Mouse (Mus musculus) heart, embryonic 15.5 days (tissue): ENCODE results near the gene Erg28. TPM values are rescaled to one million over a fixed set of nuclear protein-coding genes. Genes with fewer than 3 reads are reported as not detected.

Experiments used
- ATAC-seq: fragments of 200-750 bp; cut with Nextera tagmentation; replicated peaks from 2 replicates; pipeline ENCODE4 v1.8.0; 2017; ENCODE audit warnings: low read depth, moderate TSS enrichment; ENCODE audit not compliant: insufficient number of reproducible peaks, insufficient read depth, low FRiP score
- H3K27ac ChIP-seq: fragments of 300-500 bp; sonication (generic); 2 replicates; pipeline ENCODE4 v1.5.1; 2015; ENCODE audit warnings: mild to moderate bottlenecking, inconsistent platforms
- H3K27me3 ChIP-seq: fragments of 300-500 bp; sonication (generic); 2 replicates; pipeline ENCODE4 v1.6.1; 2015; ENCODE audit warnings: inconsistent platforms
- H3K36me3 ChIP-seq: fragments of 300-500 bp; sonication (generic); 2 replicates; pipeline ENCODE4 v1.6.1; 2015; ENCODE audit warnings: mild to moderate bottlenecking, inconsistent platforms
- H3K4me1 ChIP-seq: fragments of 300-500 bp; sonication (generic); replicated peaks from 2 replicates; pipeline ENCODE4 v1.6.1; 2015; ENCODE audit warnings: inconsistent platforms
- H3K4me2 ChIP-seq: fragments of 300-500 bp; sonication (generic); 2 replicates; pipeline ENCODE4 v1.6.1; 2015; ENCODE audit warnings: inconsistent platforms, mild to moderate bottlenecking, moderate library complexity
- H3K4me3 ChIP-seq: fragments of 300-500 bp; sonication (generic); 2 replicates; pipeline ENCODE4 v1.5.1; 2015; ENCODE audit warnings: mild to moderate bottlenecking, inconsistent platforms
- H3K9ac ChIP-seq: fragments of 300-500 bp; sonication (generic); 2 replicates; pipeline ENCODE4 v1.6.1; 2015; ENCODE audit warnings: mild to moderate bottlenecking, inconsistent platforms
- H3K9me3 ChIP-seq: fragments of 300-500 bp; sonication (generic); replicated peaks from 2 replicates; pipeline ENCODE4 v1.6.1; 2016; ENCODE audit warnings: inconsistent platforms
- WGBS: fragments of 180-500 bp; shearing (Covaris S2); methylation state at CpG from one replicate; pipeline ENCODE4 v1.1.7; 2015; ENCODE audit warnings: mixed read lengths; 5-methylcytosine and 5-hydroxymethylcytosine counted together
- polyA plus RNA-seq: library from polyadenylated mRNA; unstranded; fragments of >200 nt; fragmentation: Nextera tagmentation; extraction: Ambion mirVana; gene quantifications from 2 replicates; pipeline ENCODE4 v1.2.1, GENCODE M21; 2015

The Erg28 gene
- polyA plus RNA-seq = 55.4 and 67.0 TPM in 2 replicates

- peaks cover 33% of the 10 kb centered on the region for H3K4me1 ChIP-seq
- peak; percentile 95 for ATAC-seq
- under 1% methylated on average over 67 of the region's 67 CpGs for WGBS
- peaks cover 15% of the 10 kb centered on the region; the same call in 1 of the 2 replicates for H3K36me3 ChIP-seq
- H3K4me2 ChIP-seq = peak within 1 kb of the TSS; percentile 81
- peak within 1 kb of the TSS; percentile 99 for H3K27ac ChIP-seq
- H3K27me3 ChIP-seq = no peaks in the 10 kb centered on the region
- peak within 1 kb of the TSS; percentile 82 for H3K4me3 ChIP-seq
- no peaks in the 10 kb centered on the region for H3K9me3 ChIP-seq
- peak within 1 kb of the TSS; percentile 70 for H3K9ac ChIP-seq
Measured at GRCm38 (mm10) chr12:85824438-85825264, at the start of gene Erg28, which contains the start of gene Ttll5. Gene Erg28, minus strand, starts transcription at chr12:85824550. Gene Ttll5, plus strand, starts transcription at chr12:85824659.

- peak overlapping the region; percentile 71 for H3K27ac ChIP-seq
- peaks cover 5% of the 10 kb centered on the region for H3K36me3 ChIP-seq
- no peak overlapping the region for H3K4me3 ChIP-seq
- H3K9me3 ChIP-seq = no peaks in the 10 kb centered on the region
- no peak overlapping the region for H3K9ac ChIP-seq
- WGBS = 21% methylated on average over 6 of the region's 6 CpGs
- peak; percentile 53 for ATAC-seq
- H3K27me3 ChIP-seq = no peaks in the 10 kb centered on the region
- no peak overlapping the region for H3K4me2 ChIP-seq
- peaks cover 11% of the 10 kb centered on the region for H3K4me1 ChIP-seq
Measured at GRCm38 (mm10) chr12:85869423-85869822, 45.1 kb upstream of the Erg28 start.

GRCm38 (mm10) chr12:85867125-85867524 is 42.8 kb upstream of the Erg28 start:
- no peak overlapping the region for H3K27ac ChIP-seq
- H3K4me3 ChIP-seq = no peak overlapping the region
- no peaks in the 10 kb centered on the region for H3K9me3 ChIP-seq
- H3K9ac ChIP-seq = no peak overlapping the region
- no peaks in the 10 kb centered on the region for H3K27me3 ChIP-seq
- peaks cover 11% of the 10 kb centered on the region for H3K4me1 ChIP-seq
- no peak overlapping the region for H3K4me2 ChIP-seq
- no peak for ATAC-seq
- peaks cover 14% of the 10 kb centered on the region for H3K36me3 ChIP-seq

GRCm38 (mm10) chr12:85866624-85867023 is 42.3 kb upstream of the Erg28 start:
- H3K27ac ChIP-seq = no peak overlapping the region

GRCm38 (mm10) chr12:85865526-85865925 is 41.2 kb upstream of the Erg28 start:
- no peak overlapping the region for H3K27ac ChIP-seq
- WGBS = 80% methylated on average over 3 of the region's 3 CpGs

More at GRCm38 (mm10) chr12:85866624-85867023, 42.3 kb upstream of the Erg28 start:
- ATAC-seq = no peak
- H3K36me3 ChIP-seq = peaks cover 14% of the 10 kb centered on the region
- 59% methylated on average over 4 of the region's 4 CpGs for WGBS
- H3K9me3 ChIP-seq = no peaks in the 10 kb centered on the region
- no peak overlapping the region for H3K4me2 ChIP-seq
- no peak overlapping the region for H3K4me3 ChIP-seq
- H3K27me3 ChIP-seq = no peaks in the 10 kb centered on the region
- peaks cover 11% of the 10 kb centered on the region for H3K4me1 ChIP-seq
- H3K9ac ChIP-seq = no peak overlapping the region

GRCm38 (mm10) chr12:85862514-85862913 is 38.2 kb upstream of the Erg28 start:
- WGBS = 48% methylated on average over 2 of the region's 2 CpGs
- H3K9ac ChIP-seq = peak overlapping the region; percentile 23; the same call in 1 of the 2 replicates
- H3K27me3 ChIP-seq = no peaks in the 10 kb centered on the region
- ATAC-seq = no peak
- H3K9me3 ChIP-seq = no peaks in the 10 kb centered on the region
- no peak overlapping the region for H3K27ac ChIP-seq
- H3K36me3 ChIP-seq = peaks cover 14% of the 10 kb centered on the region
- H3K4me1 ChIP-seq = no peaks in the 10 kb centered on the region; the same call in none of the 2 replicates
- H3K4me2 ChIP-seq = no peak overlapping the region
- H3K4me3 ChIP-seq = no peak overlapping the region

More at GRCm38 (mm10) chr12:85865526-85865925, 41.2 kb upstream of the Erg28 start:
- Histone ChIP-seq H3K27me3 (no peaks in the 10 kb centered on the region), H3K36me3 (peaks cover 14% of the 10 kb centered on the region), H3K4me1 (peaks cover 11% of the 10 kb centered on the region), H3K4me3 (no peak overlapping the region), H3K9ac (no peak overlapping the region), H3K4me2 (no peak overlapping the region), H3K9me3 (no peaks in the 10 kb centered on the region)
- ATAC-seq = no peak

- H3K4me3 ChIP-seq = no peak overlapping the region
- H3K27me3 ChIP-seq = no peaks in the 10 kb centered on the region
- 41% methylated on average over 3 of the region's 3 CpGs for WGBS
- no peaks in the 10 kb centered on the region; the same call in none of the 2 replicates for H3K4me1 ChIP-seq
- H3K9me3 ChIP-seq = no peaks in the 10 kb centered on the region
- peaks cover 11% of the 10 kb centered on the region for H3K36me3 ChIP-seq
- peak overlapping the region; percentile 3; the same call in 1 of the 2 replicates for H3K27ac ChIP-seq
- ATAC-seq = 0 out of 2 replicates have a peak, but pooled peaks have one; percentile 18
- H3K9ac ChIP-seq = no peak overlapping the region
- no peak overlapping the region for H3K4me2 ChIP-seq
Measured at GRCm38 (mm10) chr12:85859511-85860189, 35.3 kb upstream of the Erg28 start.

- no peaks in the 10 kb centered on the region for H3K27me3 ChIP-seq
- H3K9ac ChIP-seq = no peak overlapping the region
- no peak overlapping the region for H3K4me3 ChIP-seq
- H3K36me3 ChIP-seq = peaks cover 7% of the 10 kb centered on the region; the same call in 1 of the 2 replicates
- peak overlapping the region; percentile 13; the same call in 1 of the 2 replicates for H3K27ac ChIP-seq
- ATAC-seq = no peak
- H3K4me1 ChIP-seq = no peaks in the 10 kb centered on the region; the same call in none of the 2 replicates
- WGBS = 73% methylated on average over 3 of the region's 3 CpGs
- H3K4me2 ChIP-seq = no peak overlapping the region
- H3K9me3 ChIP-seq = no peaks in the 10 kb centered on the region
Measured at GRCm38 (mm10) chr12:85859111-85859510, 34.8 kb upstream of the Erg28 start.

- Histone ChIP-seq H3K4me2 (no peak overlapping the region), H3K9me3 (no peaks in the 10 kb centered on the region), H3K27ac (no peak overlapping the region), H3K4me1 (peaks cover 2% of the 10 kb centered on the region), H3K9ac (no peak overlapping the region), H3K4me3 (no peak overlapping the region), H3K27me3 (no peaks in the 10 kb centered on the region), H3K36me3 (0 out of 2 replicates have a peak, but pooled peaks cover 4% of the 10 kb centered on the region)
- WGBS = 80% methylated on average over 7 of the region's 7 CpGs
- no peak for ATAC-seq
Measured at GRCm38 (mm10) chr12:85857300-85857699, 33.0 kb upstream of the Erg28 start.

- Histone ChIP-seq H3K4me2 (no peak overlapping the region), H3K4me1 (peaks cover 2% of the 10 kb centered on the region; the same call in 1 of the 2 replicates), H3K27me3 (no peaks in the 10 kb centered on the region), H3K9me3 (no peaks in the 10 kb centered on the region), H3K9ac (no peak overlapping the region), H3K4me3 (no peak overlapping the region), H3K27ac (no peak overlapping the region), H3K36me3 (peaks cover 11% of the 10 kb centered on the region; the same call in 1 of the 2 replicates)
- WGBS = 66% methylated on average over 1 of the region's 1 CpGs
- ATAC-seq = no peak
Measured at GRCm38 (mm10) chr12:85854271-85854670, 29.9 kb upstream of the Erg28 start.

GRCm38 (mm10) chr12:85853836-85854235 is 29.5 kb upstream of the Erg28 start:
- H3K4me3 ChIP-seq = no peak overlapping the region
- ATAC-seq = no peak
- H3K27me3 ChIP-seq = no peaks in the 10 kb centered on the region
- 74% methylated on average over 4 of the region's 4 CpGs for WGBS
- no peak overlapping the region for H3K4me2 ChIP-seq
- no peak overlapping the region for H3K27ac ChIP-seq
- no peaks in the 10 kb centered on the region for H3K9me3 ChIP-seq
- H3K9ac ChIP-seq = no peak overlapping the region
- 0 out of 2 replicates have a peak, but pooled peaks cover 2% of the 10 kb centered on the region for H3K4me1 ChIP-seq
- peaks cover 11% of the 10 kb centered on the region; the same call in 1 of the 2 replicates for H3K36me3 ChIP-seq
